Mouse (Mus musculus): ENCODE measurements around the gene Syne1.

DNA sequence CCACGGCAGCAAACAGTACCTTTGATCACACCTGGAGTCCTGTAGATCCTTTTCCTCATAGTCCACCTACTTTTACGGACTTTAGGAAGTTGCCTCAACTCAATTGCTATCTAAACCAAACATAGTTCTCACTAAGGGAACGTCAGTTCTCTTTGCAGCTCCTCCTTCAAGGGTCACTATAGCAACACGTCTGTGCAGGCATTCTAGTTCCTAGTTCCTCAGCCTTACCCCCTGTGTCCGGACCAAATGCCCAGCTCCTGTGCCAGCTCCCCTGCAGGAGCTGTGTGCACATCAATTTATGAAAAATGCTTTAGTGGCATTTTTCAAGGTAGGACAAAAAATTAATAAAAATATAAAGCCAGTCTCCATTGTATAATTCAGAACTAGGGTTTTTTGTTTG is 63.2 kb downstream of the Syne1 start:
- TF ChIP-seq CTCF (IDR thresholded peaks at IDR 0.05; ENCODE audit: low read depth, low read length) (no peak), POLR2A (IDR thresholded peaks at IDR 0.05; ENCODE audit: borderline replicate concordance, low read depth, low read length) (no peak)

Data from bone marrow macrophage, adult 2 months (primary cell).